Comparison of ENCODE assay signal across 16 mouse cellular contexts in the genomic region with DNA sequence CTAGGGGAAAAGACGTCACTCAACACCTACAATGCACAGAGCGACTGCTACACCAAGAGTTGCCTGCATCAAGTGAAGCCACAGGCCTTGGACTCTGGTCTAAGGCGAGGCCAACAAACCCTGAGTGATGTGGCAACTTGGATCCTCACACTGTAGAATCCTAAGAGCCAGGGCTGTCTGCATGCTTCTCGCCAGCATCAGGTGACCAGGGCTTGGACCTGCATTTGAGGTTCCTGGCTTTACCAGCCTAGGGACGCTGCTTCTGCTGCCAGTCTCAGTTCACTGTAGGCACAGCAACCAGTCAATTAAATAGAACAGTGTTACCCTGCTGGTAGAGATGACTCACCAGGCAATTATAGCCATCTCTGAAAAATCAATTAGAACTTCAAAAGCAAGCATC. TPM values are rescaled to one million over a fixed set of nuclear protein-coding genes. Genes with fewer than 3 reads are reported as not detected.
"Had no signal": no experiment of that assay in that cellular context is flagged by ENCODE, and none has a peak within 500 bp of the region (broad histone marks: within the 10 kb centered on the region; RNA-seq: fewer than 3 reads in every experiment).

No protein-coding gene starts in this region.

- H3K4me3 ChIP-seq: kidney, embryonic 15.5 days; left cerebral cortex, adult 2 months; limb, embryonic 10.5 days; liver, embryonic 15.5 days; midbrain, embryonic 10.5 days; myocyte; neural tube, embryonic 15.5 days had no signal

- H3K27ac ChIP-seq: kidney, embryonic 15.5 days; left cerebral cortex, adult 2 months; limb, embryonic 10.5 days; liver, embryonic 15.5 days; midbrain, embryonic 10.5 days; neural tube, embryonic 15.5 days had no signal

- DNase-seq: kidney, postnatal 25 days; lung, embryonic 14.5 days; lung, postnatal 10 days; lung, postnatal 4 days; midbrain, embryonic 14.5 days; spleen, adult 18-20 months; thymus, adult 18-20 months; thymus, postnatal 25 days had no signal

RNA-seq across cellular contexts. Expression of gene Cpxm2, which starts 42.8 kb away (rescaled TPM):
- total RNA-seq: megakaryocyte, adult 5-6 weeks had no signal
- polyA plus RNA-seq: myocyte had no signal
